Mouse (Mus musculus) left cerebral cortex, adult 8-10 months (tissue): ENCODE measurements around the gene Anpep. TPM values are rescaled to one million over a fixed set of nuclear protein-coding genes. Genes with fewer than 3 reads are reported as not detected.

Experiments used
- DNase-seq, 2 experiments: peaks; one replicate each; pipeline ENCODE4 v3.0.0; 2022; ENCODE audit warnings: low spot score in 2 of 2
- total RNA-seq, 4 experiments: library from RNA; stranded (reverse); gene quantifications; 2 replicates each; pipeline ENCODE4 v1.2.4; 2022

Gene Anpep
- total RNA-seq, 4 experiments from 2014 or later = 5.8 to 9.4 (median 7.2) TPM

GRCm38 (mm10) chr7:79866294-79867000 lies 5.6 kb upstream of the Anpep start:
- DNase-seq = no peak

GRCm38 (mm10) chr7:79861794-79862193 lies 935 bp upstream of the Anpep start:
- DNase-seq = no peak

- DNase-seq = no peak
Measured at GRCm38 (mm10) chr7:79858956-79859630, 1.8 kb downstream of the Anpep start.

- no peak for DNase-seq
Measured at GRCm38 (mm10) chr7:79858202-79858934, 2.5 kb downstream of the Anpep start.

- DNase-seq = no peak
Measured at GRCm38 (mm10) chr7:79856305-79856704, 4.6 kb downstream of the Anpep start.

GRCm38 (mm10) chr7:79847456-79848451 lies 13.1 kb downstream of the Anpep start:
- DNase-seq = no peak

- no peak for DNase-seq
Measured at GRCm38 (mm10) chr7:79846342-79846741, 14.5 kb downstream of the Anpep start.

GRCm38 (mm10) chr7:79844090-79844802 lies 16.6 kb downstream of the Anpep start:
- no peak for DNase-seq

GRCm38 (mm10) chr7:79842163-79842562 lies 18.7 kb downstream of the Anpep start:
- no peak for DNase-seq

GRCm38 (mm10) chr7:79837247-79837646 lies 23.6 kb downstream of the Anpep start:
- DNase-seq = no peak

- DNase-seq = no peak
Measured at GRCm38 (mm10) chr7:79835196-79835595, 25.7 kb downstream of the Anpep start.

- DNase-seq = no peak
Measured at GRCm38 (mm10) chr7:79832980-79833379, 27.9 kb downstream of the Anpep start.

- DNase-seq = no peak
Measured at GRCm38 (mm10) chr7:79831585-79831984, 29.3 kb downstream of the Anpep start.

- DNase-seq = no peak
Measured at GRCm38 (mm10) chr7:79831145-79831544, 29.7 kb downstream of the Anpep start.

GRCm38 (mm10) chr7:79828341-79828740 lies 32.5 kb downstream of the Anpep start:
- no peak for DNase-seq

GRCm38 (mm10) chr7:79822092-79822695 lies 38.7 kb downstream of the Anpep start:
- DNase-seq = no peak

- DNase-seq = no peak
Measured at GRCm38 (mm10) chr7:79819996-79820395, 40.9 kb downstream of the Anpep start.

- DNase-seq = no peak
Measured at GRCm38 (mm10) chr7:79819515-79819914, 41.3 kb downstream of the Anpep start.

GRCm38 (mm10) chr7:79818321-79818720 lies 42.5 kb downstream of the Anpep start:
- no peak for DNase-seq

GRCm38 (mm10) chr7:79813409-79813808 lies 47.5 kb downstream of the Anpep start:
- DNase-seq = no peak
